Mouse (Mus musculus): Measurements from ENCODE around the gene Skida1.
A peak's percentile ranks its signal among the peaks of the same experiment; 100 is the strongest.
"Not testable (repeated sequence)": the region's sequence is repeated elsewhere in the genome, so short reads cannot be mapped to it uniquely, and the experiment has no call there.

Gene Skida1

DNA sequence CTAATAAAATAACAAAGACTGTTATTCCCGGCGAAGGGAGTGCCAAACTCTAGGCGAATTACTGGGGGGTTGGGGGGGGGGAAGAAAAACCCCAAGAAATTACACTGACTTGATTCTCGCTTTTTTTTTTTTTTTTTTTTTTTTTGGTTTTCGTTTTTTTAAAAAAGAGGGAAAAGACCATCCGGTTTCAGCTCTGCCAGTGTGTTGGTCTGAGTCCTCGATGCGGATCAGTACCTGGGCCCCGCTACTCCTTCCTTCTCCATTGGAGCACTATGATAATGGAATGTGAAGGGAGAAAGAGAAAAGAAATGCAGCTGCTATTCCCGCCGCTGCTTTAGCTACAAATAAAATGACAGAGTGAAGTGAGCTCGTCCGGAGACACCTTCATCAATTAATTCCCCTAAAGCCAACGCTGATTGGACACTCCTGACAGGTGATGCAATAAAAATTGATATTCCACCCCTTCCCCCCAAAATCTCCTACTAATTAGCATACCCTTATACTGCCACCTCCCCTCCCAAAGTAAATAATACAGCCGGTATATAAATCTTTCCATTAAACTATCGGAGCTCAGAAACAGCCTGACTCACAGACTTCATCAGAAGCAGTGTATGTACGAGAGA, at the start of gene Skida1:
Skida1 (minus strand) TSS at position 599 of the 623 bp plus-strand sequence.
- peak; percentile 87 for DNase-seq

DNA sequence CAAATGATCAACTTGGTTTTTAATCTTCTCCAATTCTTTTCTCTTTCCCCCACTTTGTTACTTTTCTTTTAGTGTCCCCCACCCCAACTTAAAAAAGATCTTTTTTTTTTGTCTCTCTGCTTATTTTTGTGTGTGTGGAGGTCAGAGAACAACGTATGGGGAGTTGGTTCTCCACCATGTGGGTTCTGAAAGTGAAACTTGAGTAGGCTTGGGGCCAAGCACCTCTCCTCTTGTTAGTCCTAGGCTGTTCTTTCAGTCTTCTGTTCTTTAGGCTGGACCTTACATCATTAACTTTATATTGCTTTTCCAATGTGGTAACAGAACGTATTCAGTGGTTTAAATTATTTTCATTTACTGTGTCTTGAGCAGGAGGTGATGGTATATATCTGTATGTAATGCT, 47.0 kb upstream of the Skida1 start:
- no peak for DNase-seq

DNA sequence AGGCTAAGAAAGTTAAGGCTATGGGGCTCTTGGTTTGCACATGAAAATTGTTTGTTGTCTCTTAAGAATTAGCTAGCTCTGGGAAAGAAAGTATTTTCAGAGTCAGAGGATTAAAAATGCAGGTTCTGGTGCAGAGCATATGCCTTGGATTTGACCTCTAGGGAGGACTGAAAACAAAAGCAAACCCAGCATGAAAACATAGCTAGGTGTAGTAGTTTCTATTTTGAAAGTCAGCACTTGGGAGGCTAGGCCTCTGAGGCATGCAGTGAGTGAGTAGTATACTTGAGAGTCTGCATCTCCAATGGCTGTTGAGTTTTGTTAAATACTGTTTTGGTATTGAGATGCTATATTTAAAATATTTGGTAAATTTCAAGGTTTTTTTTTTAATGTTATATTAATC, 45.5 kb upstream of the Skida1 start:
- no peak for DNase-seq

DNA sequence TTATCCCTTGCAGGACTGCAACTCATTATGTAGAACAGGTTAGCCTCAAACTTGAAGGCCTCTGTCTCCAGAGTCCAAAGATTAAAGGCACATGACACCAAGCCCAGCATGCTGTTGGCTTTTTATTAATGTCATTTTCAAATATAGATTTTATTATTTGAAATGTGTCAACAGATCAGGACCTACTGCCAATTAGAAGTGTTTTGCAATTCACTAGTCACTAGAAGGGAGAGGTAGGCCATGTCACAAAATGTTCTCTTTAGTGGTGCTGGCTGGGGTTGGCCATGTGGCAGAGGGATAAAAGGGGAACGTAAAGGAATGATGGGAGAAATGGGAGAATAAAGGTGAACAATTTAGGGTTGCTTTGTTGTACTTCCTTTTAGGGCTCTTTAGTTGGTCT, 45.0 kb upstream of the Skida1 start:
- no peak for DNase-seq

DNA sequence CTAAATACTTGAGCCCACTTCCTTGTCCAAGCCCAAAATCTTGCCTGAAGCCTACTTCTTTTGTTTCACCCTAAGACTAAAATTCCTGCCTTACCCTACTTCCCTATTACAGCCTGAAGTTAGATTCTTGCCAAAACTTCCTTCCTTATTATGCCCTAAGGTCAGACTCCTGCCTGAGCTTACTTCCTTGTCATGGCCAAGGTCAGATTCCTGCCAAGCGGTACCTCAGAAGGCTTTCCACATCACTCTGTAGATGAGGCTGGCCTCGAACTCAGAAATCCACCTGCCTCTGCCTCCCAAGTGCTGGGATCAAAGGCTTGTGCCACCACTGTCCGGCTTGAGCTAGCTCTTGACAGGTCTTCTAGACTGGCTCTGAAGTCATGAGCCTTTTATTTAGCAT, 38.8 kb upstream of the Skida1 start:
- not testable (repeated sequence) for DNase-seq

DNA sequence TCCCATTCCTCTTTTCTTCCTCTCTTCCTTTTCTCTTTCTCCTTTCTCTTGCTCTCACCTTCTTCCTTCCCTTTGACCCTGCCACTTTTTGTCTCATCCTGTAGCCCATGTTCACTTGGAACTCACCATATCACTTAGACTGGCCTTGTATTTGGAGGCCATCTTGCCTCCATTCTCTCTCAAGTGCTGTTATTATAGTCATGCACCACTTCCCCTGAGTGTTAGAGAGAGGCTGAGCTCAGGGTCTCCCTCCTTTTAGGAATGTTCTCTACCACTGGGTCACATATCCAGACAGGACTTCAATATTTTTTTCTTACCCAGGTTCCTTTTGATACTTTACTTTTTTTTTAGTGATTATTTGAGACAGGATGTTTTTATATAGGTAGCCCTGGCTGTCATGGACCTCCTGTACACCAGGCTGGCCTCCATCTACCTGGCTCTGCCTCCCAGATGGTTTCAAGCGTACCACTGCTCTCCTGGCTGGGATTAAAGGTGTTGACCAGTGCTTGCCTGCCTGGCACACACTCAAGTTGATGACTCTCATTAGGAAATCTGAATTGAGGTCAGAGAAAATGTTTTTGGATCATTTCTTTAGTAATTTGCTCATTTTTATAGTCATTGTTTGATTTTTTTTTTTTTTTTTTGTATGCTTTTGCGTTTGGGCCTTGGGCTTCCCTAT, 31.5 kb upstream of the Skida1 start:
- DNase-seq = no peak

DNA sequence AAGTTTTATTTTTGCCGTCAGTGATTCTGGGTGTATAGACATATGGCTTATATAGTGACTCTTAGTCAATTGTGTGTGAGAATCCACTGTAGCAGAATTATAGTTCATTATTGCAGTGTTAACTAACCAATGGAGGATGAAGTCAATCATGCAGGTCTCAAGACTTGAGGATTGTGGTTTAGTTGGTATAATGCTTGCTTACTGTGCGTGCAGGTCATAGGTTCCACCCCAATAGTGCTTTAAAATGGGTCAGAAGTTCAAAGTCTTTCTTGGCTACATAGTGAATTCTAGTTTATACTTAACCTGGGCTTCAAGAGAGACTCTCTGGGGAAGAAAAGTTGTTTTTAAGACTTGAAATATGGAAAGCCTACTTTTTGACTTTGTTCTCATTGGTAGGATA, 23.1 kb upstream of the Skida1 start:
- DNase-seq = no peak

DNA sequence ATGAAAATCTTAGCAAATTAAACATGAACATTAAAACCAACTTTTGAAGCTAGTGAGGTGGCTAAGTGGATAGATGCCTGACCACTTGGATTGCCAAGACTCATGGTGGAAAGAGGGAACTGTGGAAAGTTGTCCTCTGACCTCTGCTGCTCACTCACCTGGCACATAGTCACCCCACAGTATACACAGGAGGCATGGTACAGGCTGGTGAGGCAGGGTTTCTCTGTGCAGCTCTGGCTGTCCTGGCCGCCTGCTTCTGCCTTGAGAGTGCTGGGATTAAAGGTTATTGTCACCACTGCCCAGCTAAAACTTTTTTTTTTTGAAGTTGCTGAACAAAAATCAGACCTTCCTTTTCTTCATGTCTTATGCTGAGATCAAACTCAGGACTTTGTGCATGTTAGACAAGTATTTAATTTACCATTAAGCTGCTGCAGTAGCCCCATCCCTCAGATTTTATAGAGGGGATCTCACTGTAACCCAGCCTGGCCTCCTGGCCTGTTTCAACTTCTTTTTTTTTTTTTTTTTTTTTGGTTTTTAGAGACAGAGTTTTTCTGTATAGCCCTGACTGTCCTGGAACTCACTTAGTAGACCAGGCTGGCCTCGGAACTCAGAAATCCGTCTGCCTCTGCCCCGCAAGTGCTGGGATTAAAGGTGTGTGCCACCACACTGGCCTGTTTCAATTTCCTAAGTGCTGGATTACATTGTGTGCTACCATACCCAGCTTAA, 19.4 kb upstream of the Skida1 start:
- no peak for DNase-seq

DNA sequence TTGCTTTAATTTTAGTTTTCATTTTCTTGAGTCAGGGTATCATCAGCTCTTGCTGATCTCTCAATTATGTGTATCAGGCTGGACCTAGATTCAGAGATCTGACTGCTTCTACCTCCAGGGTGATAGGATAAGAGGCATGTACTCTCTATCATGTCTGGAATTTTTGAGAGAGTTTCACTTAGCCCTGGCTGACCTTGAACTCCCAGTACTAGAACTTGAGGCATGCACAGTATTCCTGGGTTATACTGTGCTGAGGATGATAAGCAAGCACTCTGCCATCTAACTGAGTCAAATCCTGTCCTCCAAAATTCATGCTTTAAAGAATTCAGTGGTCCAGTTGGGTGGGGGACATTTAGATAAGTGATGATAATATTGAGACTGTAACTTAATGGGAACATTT, 17.6 kb upstream of the Skida1 start:
- no peak for DNase-seq

DNA sequence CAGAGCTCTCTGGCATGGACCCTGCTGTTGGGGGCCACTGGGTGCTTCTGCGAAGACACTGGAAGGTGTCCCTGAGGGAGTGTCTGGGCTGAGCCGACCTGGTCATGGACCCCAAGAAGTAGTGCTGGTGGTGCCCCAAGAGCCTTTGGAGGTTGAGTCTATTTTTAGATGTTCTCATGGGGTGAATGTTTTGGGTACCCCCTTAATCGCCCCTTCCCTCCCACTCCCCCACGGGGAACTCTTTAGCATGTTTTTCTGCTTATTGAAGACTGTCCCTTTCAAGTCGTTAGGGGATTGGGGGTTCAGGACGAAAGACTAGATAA, 16.8 kb upstream of the Skida1 start:
- DNase-seq = no peak

DNA sequence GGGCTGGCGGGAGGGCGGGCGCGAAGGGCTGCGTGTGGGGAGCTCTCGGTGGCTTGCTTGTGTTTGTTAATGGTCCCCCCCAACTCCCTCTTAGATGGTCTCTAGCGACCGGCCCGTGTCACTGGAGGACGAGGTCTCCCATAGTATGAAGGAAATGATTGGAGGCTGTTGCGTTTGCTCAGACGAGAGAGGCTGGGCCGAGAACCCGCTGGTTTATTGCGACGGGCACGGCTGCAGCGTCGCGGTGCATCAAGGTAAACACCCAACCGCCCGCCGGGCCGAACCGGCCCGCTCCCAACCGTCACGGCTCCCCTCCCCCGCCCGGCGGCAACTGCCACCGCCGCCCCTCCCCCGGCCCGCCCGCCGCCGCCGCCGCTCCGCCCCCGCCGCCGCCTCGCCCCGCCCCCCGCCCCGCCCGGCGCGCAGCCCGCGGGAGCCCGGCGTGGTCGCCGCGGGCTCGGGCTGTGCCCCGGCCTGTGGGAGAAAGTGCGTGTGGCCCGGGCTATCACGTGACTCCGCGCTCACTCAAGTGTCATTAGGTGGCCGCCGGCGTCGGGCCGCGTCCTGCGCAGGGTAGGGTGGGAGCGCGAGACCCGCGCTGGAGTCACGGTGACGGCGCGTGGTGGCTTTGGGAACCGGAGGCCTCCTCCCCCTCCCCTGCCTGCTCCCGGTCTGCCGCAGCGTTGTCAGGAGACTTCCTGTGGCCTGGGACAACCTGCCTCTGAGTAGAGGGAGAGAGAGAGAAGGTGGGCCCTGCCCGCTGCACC, 16.3 kb upstream of the Skida1 start:
- peak; percentile 86 for DNase-seq

DNA sequence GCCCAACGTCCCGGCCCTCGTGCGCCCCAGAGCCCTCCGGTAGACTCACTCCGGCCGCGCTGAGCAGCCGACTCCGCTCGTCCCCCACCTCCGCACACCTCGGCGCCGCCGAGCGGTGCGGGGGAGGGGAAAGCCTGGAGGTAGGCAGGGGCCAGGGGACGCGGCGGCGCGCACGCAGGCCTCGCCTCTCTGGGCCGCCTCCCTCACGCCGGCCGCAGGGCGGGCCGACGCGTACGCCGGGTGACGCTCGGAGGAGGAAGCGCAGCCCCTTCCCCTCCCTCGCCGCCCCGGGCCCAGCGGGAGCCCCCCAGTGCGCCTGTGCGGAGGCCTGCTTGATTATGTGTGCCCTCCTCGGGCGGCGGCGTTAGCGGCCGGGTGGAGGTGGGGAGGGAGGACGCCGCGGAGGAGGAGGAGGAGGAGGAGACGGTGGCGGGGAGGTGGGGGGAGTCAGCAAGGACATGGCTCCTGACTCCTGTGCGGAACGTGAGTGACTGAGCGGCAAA, 15.6 kb upstream of the Skida1 start:
- DNase-seq = peak; percentile 97

DNA sequence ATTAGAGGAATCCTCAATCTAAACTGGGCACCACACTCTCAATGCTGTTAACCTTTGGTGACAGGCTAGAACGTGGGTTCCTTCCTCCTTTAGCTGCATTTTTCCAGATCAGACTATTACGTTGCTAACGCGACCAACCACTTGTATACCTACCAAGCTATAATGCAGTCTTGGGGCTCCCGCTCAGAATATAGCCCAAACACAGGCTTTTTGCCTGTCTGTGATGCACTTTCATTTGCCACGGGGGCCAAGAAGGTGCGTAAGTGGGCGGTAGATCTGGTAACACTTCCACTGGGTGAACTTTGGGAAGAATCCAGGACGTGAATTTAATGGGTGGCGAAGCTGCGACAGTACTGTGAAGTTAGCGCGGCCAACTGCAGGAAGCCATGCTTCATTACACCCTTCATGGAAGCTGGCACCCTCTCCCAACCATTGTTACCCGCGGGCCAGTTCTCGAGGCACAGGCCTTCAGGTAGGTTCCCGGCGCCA, 15.0 kb upstream of the Skida1 start:
- DNase-seq = no peak

DNA sequence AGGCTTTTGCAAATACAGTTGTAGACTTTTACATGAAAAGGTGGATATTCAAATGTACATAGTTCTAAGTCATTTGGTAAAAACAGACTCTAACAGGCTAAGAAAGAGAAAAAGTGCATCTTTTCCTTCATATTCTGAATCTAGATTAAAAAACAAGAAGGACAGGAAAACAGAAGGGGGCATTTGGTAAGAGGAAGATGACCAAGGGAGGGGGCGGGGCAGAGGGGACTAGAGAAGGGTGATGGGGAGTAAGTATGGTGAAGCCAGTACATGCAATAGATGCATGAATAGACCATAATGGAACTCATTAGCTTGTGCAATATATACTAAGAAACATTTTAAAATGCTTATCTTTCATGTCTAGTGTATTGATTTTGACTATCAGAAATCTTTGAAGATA, 11.5 kb upstream of the Skida1 start:
- DNase-seq = peak; percentile 50

DNA sequence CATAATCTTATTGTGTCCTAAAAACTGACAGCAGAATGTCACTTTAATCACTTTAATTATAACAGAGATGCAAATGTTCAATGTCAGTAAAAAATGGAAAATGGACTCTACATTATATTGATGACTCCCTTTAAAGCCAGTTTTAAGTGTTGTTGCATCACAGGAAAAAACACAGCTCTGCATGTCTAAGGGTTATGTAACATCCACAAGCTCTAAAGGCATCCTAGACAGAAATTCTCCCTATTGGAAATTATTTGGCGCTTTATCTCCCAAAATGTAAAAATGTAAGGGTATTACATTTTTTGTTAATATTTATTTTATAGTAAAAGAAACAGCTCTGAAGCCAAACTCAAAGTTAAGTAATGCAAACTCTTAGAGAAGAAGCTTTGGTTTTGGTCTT, 11.0 kb upstream of the Skida1 start:
- DNase-seq = peak; percentile 27

DNA sequence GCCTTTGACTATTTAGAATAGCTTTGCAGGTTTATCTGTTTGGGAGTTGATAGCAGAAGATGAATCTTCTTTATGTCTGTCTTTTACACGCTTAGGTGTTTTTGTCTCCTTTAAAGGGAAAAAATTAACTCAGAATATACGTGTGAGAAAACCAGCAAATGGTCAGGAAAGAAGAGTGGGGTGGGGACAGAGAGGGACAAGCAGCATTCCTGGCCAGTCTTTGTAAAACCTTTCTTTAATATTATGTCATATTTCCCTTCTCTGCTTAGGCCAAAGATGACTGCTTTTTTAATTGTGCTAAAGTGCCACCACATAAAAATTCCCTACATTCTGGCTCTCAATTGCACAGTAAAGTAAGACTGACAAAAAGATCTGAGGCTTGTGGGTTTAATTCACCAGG, 10.2 kb upstream of the Skida1 start:
- DNase-seq = peak; percentile 34

DNA sequence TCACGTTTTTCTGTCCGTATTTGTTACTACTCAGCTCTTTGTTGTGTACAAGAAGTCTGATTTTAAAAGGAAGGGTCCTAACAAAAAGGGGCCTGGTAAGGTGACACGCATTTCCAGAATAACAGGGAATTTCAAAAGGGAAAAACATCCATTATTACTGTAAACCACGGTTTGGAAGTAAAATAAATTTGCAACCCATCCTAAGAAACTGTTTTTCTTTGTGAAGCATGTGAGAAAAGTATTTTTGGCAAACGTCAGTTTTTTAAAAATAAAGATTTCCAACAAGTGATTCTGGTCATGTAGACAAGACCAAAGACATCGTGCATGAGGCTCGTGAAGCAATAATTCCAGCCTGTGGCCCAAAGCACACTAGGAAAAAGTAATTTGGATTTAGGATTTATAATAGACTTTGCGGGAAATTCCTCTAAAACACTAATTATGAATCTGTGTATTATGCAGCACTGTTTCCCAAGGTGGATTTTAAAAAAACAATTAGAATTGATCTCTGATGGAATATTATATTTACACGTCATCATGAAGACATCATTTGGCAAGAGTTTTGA, 9.4 kb upstream of the Skida1 start:
- DNase-seq = peak; percentile 49

DNA sequence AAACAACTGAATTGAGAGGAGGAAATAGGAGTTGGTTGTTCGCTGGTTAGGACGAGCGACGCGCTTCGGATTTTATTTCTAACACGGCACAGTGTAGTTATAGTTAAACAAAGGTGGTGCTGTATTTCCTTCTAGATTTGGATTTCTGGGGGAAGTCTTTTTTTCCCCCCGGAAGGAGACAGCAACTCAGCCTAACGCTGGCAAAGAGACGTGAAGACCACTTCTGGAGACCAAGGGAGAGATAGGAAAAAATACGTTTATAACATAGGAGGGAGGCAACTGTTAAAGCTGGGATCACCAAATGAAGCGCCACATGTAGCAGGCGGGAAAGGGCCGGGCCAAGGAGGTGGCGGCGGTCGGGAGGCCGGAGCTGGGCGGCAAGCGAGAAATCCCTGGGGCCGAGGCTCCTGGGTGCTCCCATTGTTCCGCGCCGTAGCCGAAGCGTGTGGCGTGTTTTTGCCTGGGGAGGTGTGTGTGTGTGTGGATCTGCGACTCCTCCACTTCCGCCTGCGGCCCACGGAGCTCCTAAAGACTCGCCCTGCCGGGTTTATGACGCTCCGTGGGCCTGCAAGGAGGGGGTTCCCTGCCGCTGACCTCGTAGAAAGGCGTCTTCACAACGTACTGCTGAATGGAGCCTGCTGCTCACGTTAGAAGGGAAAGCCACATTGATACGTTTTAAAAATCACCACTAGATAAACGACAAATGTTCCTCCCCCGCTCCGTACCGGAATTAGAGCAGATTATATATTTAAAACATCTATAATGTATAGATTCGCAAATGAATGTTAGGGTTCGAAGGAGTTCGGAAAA, 8.7 kb upstream of the Skida1 start:
- DNase-seq = peak; percentile 73

DNA sequence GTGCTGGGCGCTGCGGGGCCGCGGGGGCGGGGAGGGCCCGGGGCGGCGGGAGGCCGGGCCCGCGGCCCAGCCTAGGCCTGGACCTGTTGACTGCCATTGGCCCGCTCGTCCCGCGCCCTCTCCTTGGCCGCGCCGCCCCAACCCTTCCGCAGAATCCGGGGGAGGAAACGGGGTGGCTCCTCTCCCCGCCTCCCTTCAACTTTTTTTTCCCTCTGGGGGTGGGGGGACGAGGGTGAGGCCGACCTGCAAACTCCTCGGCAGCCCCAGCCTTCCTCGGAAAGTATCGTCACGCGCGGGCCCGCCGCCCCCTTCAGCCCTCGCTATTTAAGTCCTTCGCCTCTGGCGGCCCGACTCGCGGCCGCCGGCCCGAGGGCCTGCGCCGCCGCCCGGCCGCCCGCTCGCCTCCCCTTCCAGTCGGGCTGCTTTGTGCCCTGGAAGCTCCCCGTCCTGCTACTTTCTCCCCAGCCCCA, 8.0 kb upstream of the Skida1 start:
- peak; percentile 96 for DNase-seq

DNA sequence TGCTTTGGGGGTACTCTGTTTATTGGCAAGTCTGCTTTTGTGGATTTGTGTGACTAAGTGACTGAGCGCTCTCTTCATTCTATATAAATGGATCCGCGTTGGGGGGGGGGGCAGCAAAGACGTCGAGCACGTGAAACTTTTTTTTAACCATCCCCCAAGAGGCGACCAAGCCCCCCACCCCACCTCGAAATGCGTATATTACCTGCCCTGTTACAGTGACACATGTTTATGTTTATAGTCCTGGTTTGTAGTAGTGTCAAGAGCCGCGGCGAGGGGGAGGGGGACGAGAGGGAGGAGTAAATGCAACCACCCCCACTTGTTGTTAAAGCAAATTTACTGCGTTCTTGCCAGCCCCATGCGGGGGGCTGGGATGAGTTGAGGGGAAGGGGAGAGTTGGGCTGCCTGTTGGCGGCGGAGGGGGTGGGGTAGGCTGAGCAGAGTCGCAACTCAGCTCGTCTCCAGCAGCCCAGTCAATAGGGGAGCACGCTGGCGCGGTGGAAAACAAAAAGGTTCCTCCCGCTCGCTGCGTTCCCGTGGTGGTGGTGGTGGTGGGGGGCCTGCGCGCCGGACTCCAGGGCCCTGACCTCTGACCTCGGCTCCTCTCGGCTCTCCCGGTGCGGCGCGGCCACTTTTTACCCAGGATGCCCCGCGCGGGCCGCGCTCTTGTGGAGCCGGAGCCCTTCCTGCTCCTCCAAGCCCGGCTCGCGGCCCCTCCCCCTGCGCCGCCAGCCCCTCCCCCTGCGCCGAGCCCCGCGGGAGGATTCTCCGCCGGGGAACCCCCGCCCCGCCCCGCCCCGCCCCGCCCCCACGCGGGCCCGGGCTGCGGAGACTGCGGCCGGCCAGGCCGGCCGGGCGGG, 7.3 kb upstream of the Skida1 start:
- DNase-seq = peak; percentile 99

Measured in embryo, embryonic 11 days (tissue).